Mouse (Mus musculus): ENCODE data around the gene Aftph. TPM values are rescaled to one million over a fixed set of nuclear protein-coding genes. Genes with fewer than 3 reads are reported as not detected.

Gene Aftph
- polyA plus RNA-seq, 1 experiment from 2014 or later = 16.5 TPM

- Histone ChIP-seq H3K4me3 (ENCODE audit: low read depth, low read length) (no peak overlapping the region), H3K4me1 (ENCODE audit: control insufficient read depth, insufficient read depth, low read length) (peaks cover 29% of the 10 kb centered on the region), H3K36me3 (ENCODE audit: control insufficient read depth, insufficient read depth, low read length) (no peaks in the 10 kb centered on the region; the same call in 1 of the 2 replicates), H3K27me3 (ENCODE audit: control insufficient read depth, insufficient read depth, low read length) (no peaks in the 10 kb centered on the region), H3K9ac (ENCODE audit: low read length) (no peak overlapping the region), H3K9me3 (ENCODE audit: control insufficient read depth, low read length) (no peaks in the 10 kb centered on the region), H3K27ac (replicated peaks; ENCODE audit: low read depth, low read length) (no peak overlapping the region), H3K4me2 (ENCODE audit: low read depth, severe bottlenecking) (no peak overlapping the region)
- 71% methylated on average over 5 of the region's 5 CpGs for WGBS
- DNase-seq (ENCODE audit: low spot score) = no peak
- ATAC-seq (ENCODE audit: insufficient number of reproducible peaks, low FRiP score, low TSS enrichment, low read depth) = no peak
Observed at GRCm38 (mm10) chr11:20649477-20649876, 91.9 kb downstream of the Aftph start.

GRCm38 (mm10) chr11:20647902-20648625, 93.3 kb downstream of the Aftph start:
- WGBS = 46% methylated on average over 19 of the region's 19 CpGs
- Histone ChIP-seq H3K9ac (ENCODE audit: low read length) (no peak overlapping the region), H3K4me2 (ENCODE audit: low read depth, severe bottlenecking) (no peak overlapping the region), H3K4me3 (ENCODE audit: low read depth, low read length) (no peak overlapping the region), H3K4me1 (ENCODE audit: control insufficient read depth, insufficient read depth, low read length) (peaks cover 34% of the 10 kb centered on the region), H3K9me3 (ENCODE audit: control insufficient read depth, low read length) (no peaks in the 10 kb centered on the region), H3K36me3 (ENCODE audit: control insufficient read depth, insufficient read depth, low read length) (no peaks in the 10 kb centered on the region; the same call in 1 of the 2 replicates), H3K27me3 (ENCODE audit: control insufficient read depth, insufficient read depth, low read length) (no peaks in the 10 kb centered on the region), H3K27ac (replicated peaks; ENCODE audit: low read depth, low read length) (no peak overlapping the region; the same call in 1 of the 2 replicates)
- DNase-seq (ENCODE audit: low spot score) (peak; percentile 64), ATAC-seq (ENCODE audit: insufficient number of reproducible peaks, low FRiP score, low TSS enrichment, low read depth) (no peak)

GRCm38 (mm10) chr11:20646986-20647726, 94.2 kb downstream of the Aftph start:
- Histone ChIP-seq H3K36me3 (ENCODE audit: control insufficient read depth, insufficient read depth, low read length) (no peaks in the 10 kb centered on the region; the same call in 1 of the 2 replicates), H3K4me3 (ENCODE audit: low read depth, low read length) (no peak overlapping the region), H3K4me2 (ENCODE audit: low read depth, severe bottlenecking) (no peak overlapping the region), H3K27ac (replicated peaks; ENCODE audit: low read depth, low read length) (no peak overlapping the region), H3K9ac (ENCODE audit: low read length) (no peak overlapping the region), H3K9me3 (ENCODE audit: control insufficient read depth, low read length) (no peaks in the 10 kb centered on the region), H3K4me1 (ENCODE audit: control insufficient read depth, insufficient read depth, low read length) (peaks cover 34% of the 10 kb centered on the region), H3K27me3 (ENCODE audit: control insufficient read depth, insufficient read depth, low read length) (no peaks in the 10 kb centered on the region)
- ATAC-seq (ENCODE audit: insufficient number of reproducible peaks, low FRiP score, low TSS enrichment, low read depth) (no peak), DNase-seq (ENCODE audit: low spot score) (no peak)
- 67% methylated on average over 10 of the region's 10 CpGs for WGBS

GRCm38 (mm10) chr11:20646142-20646541, 95.2 kb downstream of the Aftph start:
- no peaks in the 10 kb centered on the region for H3K9me3 ChIP-seq (ENCODE audit: control insufficient read depth, low read length)
- H3K9ac ChIP-seq (ENCODE audit: low read length) = no peak overlapping the region
- no peaks in the 10 kb centered on the region; the same call in 1 of the 2 replicates for H3K36me3 ChIP-seq (ENCODE audit: control insufficient read depth, insufficient read depth, low read length)
- H3K4me3 ChIP-seq (ENCODE audit: low read depth, low read length) = no peak overlapping the region
- WGBS = 56% methylated on average over 6 of the region's 6 CpGs
- peaks cover 34% of the 10 kb centered on the region for H3K4me1 ChIP-seq (ENCODE audit: control insufficient read depth, insufficient read depth, low read length)
- no peak for DNase-seq (ENCODE audit: low spot score)
- H3K4me2 ChIP-seq (ENCODE audit: low read depth, severe bottlenecking) = no peak overlapping the region
- no peaks in the 10 kb centered on the region for H3K27me3 ChIP-seq (ENCODE audit: control insufficient read depth, insufficient read depth, low read length)
- no peak for ATAC-seq (ENCODE audit: insufficient number of reproducible peaks, low FRiP score, low TSS enrichment, low read depth)
- no peak overlapping the region for H3K27ac ChIP-seq (replicated peaks; ENCODE audit: low read depth, low read length)

GRCm38 (mm10) chr11:20645521-20645920, 95.9 kb downstream of the Aftph start:
- Histone ChIP-seq H3K9ac (ENCODE audit: low read length) (no peak overlapping the region), H3K27ac (replicated peaks; ENCODE audit: low read depth, low read length) (no peak overlapping the region)
- no peak for ATAC-seq (ENCODE audit: insufficient number of reproducible peaks, low FRiP score, low TSS enrichment, low read depth)

GRCm38 (mm10) chr11:20644872-20645271, 96.5 kb downstream of the Aftph start:
- no peak overlapping the region for H3K9ac ChIP-seq (ENCODE audit: low read length)
- H3K4me3 ChIP-seq (ENCODE audit: low read depth, low read length) = no peak overlapping the region
- ATAC-seq (ENCODE audit: insufficient number of reproducible peaks, low FRiP score, low TSS enrichment, low read depth) (no peak), DNase-seq (ENCODE audit: low spot score) (no peak)
- H3K36me3 ChIP-seq (ENCODE audit: control insufficient read depth, insufficient read depth, low read length) = no peaks in the 10 kb centered on the region
- no peak overlapping the region for H3K27ac ChIP-seq (replicated peaks; ENCODE audit: low read depth, low read length)
- no peaks in the 10 kb centered on the region for H3K9me3 ChIP-seq (ENCODE audit: control insufficient read depth, low read length)
- H3K27me3 ChIP-seq (ENCODE audit: control insufficient read depth, insufficient read depth, low read length) = no peaks in the 10 kb centered on the region
- no peak overlapping the region for H3K4me2 ChIP-seq (ENCODE audit: low read depth, severe bottlenecking)
- peaks cover 46% of the 10 kb centered on the region for H3K4me1 ChIP-seq (ENCODE audit: control insufficient read depth, insufficient read depth, low read length)
- 51% methylated on average over 6 of the region's 6 CpGs for WGBS

More at GRCm38 (mm10) chr11:20645521-20645920, 95.9 kb downstream of the Aftph start:
- Histone ChIP-seq H3K4me3 (ENCODE audit: low read depth, low read length) (no peak overlapping the region), H3K9me3 (ENCODE audit: control insufficient read depth, low read length) (no peaks in the 10 kb centered on the region), H3K27me3 (ENCODE audit: control insufficient read depth, insufficient read depth, low read length) (no peaks in the 10 kb centered on the region), H3K36me3 (ENCODE audit: control insufficient read depth, insufficient read depth, low read length) (no peaks in the 10 kb centered on the region), H3K4me1 (ENCODE audit: control insufficient read depth, insufficient read depth, low read length) (peaks cover 40% of the 10 kb centered on the region), H3K4me2 (ENCODE audit: low read depth, severe bottlenecking) (no peak overlapping the region)
- 71% methylated on average over 3 of the region's 3 CpGs for WGBS
- DNase-seq (ENCODE audit: low spot score) = no peak

- Histone ChIP-seq H3K4me1 (ENCODE audit: control insufficient read depth, insufficient read depth, low read length) (peaks cover 53% of the 10 kb centered on the region), H3K27ac (replicated peaks; ENCODE audit: low read depth, low read length) (no peak overlapping the region), H3K4me2 (ENCODE audit: low read depth, severe bottlenecking) (no peak overlapping the region), H3K4me3 (ENCODE audit: low read depth, low read length) (no peak overlapping the region), H3K9me3 (ENCODE audit: control insufficient read depth, low read length) (no peaks in the 10 kb centered on the region), H3K27me3 (ENCODE audit: control insufficient read depth, insufficient read depth, low read length) (no peaks in the 10 kb centered on the region), H3K36me3 (ENCODE audit: control insufficient read depth, insufficient read depth, low read length) (no peaks in the 10 kb centered on the region), H3K9ac (ENCODE audit: low read length) (no peak overlapping the region)
- ATAC-seq (ENCODE audit: insufficient number of reproducible peaks, low FRiP score, low TSS enrichment, low read depth) = no peak
- no peak for DNase-seq (ENCODE audit: low spot score)
- 59% methylated on average over 1 of the region's 1 CpGs for WGBS
Observed at GRCm38 (mm10) chr11:20644166-20644565, 97.2 kb downstream of the Aftph start.

- Histone ChIP-seq H3K4me2 (ENCODE audit: low read depth, severe bottlenecking) (no peak overlapping the region), H3K4me1 (ENCODE audit: control insufficient read depth, insufficient read depth, low read length) (peaks cover 53% of the 10 kb centered on the region), H3K27ac (replicated peaks; ENCODE audit: low read depth, low read length) (no peak overlapping the region), H3K36me3 (ENCODE audit: control insufficient read depth, insufficient read depth, low read length) (no peaks in the 10 kb centered on the region), H3K9me3 (ENCODE audit: control insufficient read depth, low read length) (no peaks in the 10 kb centered on the region), H3K9ac (ENCODE audit: low read length) (no peak overlapping the region), H3K27me3 (ENCODE audit: control insufficient read depth, insufficient read depth, low read length) (no peaks in the 10 kb centered on the region), H3K4me3 (ENCODE audit: low read depth, low read length) (no peak overlapping the region)
- DNase-seq (ENCODE audit: low spot score) (no peak), ATAC-seq (ENCODE audit: insufficient number of reproducible peaks, low FRiP score, low TSS enrichment, low read depth) (no peak)
- WGBS = 33% methylated on average over 5 of the region's 5 CpGs
Observed at GRCm38 (mm10) chr11:20643161-20643560, 98.2 kb downstream of the Aftph start.
